Mouse (Mus musculus) gastrocnemius, postnatal 14 days (tissue): ENCODE results near the gene 2310022B05Rik. TPM values are rescaled to one million over a fixed set of nuclear protein-coding genes. Genes with fewer than 3 reads are reported as not detected.

Source experiments
- DNase-seq: peaks from one replicate; pipeline ENCODE4 v3.0.0; 2021; ENCODE audit warnings: mixed read lengths
- intact Hi-C: fragments of 180-260 bp; cut with DNase I; formaldehyde crosslinking; loops from one replicate; pipeline ENCODE4 v1.15.1; 2025; ENCODE audit warnings: low total_unique reads
- total RNA-seq, 2 experiments: library from RNA; stranded (reverse); gene quantifications; 2 replicates each; pipeline ENCODE4 v1.2.3; 2021

2310022B05Rik gene
- total RNA-seq, 2 experiments from 2014 or later = 21.4 to 25.8 TPM

DNA sequence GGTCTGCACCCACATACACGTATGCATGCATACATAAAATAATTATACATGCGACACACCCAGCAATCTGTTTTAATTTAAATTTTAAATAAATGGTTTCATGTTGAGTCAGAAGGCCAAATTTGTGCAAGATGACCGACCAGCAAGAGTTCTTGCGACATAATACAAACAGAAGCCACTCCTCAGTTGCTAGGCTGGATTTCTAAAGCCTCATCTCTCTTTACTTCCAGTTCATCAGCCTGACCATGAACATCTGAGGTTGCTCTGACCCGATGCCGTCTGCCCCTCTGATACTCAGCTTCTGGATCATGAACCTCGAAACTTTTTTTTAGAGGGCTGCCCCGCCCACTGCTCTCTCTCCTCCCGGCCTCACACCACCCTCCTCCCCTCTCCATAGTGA, 44.9 kb downstream of the 2310022B05Rik start:
- DNase-seq = no peak
- intact Hi-C loops = no loop called here

DNA sequence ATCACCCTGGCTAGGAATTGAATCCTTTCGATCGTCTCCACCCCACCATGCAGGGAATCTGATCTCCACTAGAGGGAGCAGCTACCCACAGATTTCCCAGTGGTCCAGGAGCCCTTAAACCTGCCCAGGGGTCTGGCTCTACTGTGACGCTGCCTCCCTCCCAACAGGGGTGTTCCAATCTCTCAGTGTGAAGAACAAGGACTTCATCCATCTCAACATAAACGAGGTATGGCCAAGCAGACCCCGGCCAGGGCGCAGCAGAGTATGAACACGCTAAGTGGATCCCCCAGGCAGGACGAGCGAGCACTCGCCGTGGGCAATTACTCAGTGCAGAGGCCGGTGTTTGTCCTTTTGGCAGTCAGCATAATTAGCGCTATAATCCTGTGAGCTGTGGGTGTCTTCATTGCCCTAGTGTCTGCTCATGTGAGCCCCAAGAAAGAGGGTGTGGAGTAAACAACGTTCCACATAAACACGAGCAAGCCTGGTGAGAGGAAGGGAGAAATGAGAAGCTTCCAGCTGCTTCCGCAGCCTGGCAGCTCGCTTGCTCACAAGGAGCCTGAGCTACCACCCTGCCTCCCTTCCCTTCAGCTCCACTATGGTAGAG, 45.8 kb downstream of the 2310022B05Rik start:
- intact Hi-C loops = loop anchor here (2.0 kb wide), 1 partner anchor 57 kb away; no protein-coding TSS in a partner anchor
- peak; percentile 69 for DNase-seq

DNA sequence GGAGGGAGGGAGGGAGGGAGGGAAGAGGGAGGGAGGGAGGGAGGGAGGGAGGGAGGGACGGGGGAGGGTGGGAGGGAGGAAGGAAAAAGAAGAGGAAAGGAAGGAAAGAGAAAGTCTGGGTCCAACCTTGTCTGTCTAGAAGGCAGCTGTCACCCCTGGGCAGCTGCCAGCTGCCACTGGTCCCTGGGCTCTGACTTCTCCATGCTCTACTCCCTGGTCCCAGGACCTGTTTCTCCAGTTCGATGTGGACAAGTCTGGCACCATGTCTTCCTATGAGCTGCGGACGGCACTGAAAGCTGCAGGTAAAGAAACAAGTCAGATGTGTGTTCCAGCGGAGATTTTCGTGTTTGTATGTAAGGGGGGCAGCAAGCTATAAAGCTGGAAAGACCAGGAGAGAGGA, 48.8 kb downstream of the 2310022B05Rik start:
- intact Hi-C loops = no loop called here
- DNase-seq = no peak

DNA sequence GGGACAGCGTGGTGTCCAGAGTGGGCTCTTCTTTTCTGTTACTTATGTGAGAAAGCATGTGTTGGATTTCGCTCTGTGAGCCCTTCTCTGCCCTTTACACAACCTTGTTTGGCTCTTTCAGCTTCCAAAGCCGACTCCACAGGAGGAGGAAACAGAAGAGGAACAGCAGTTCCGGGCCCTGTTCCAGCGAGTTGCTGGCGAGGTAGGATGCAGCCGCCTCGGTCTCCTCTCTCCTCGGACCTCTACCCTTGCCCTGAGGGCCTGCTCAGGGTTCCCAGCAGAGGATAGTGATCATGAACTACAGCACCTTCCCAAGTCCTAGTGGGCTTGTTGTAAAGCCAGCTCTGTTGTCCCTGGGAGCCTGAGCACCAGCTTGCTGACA, 54.2 kb downstream of the 2310022B05Rik start:
- DNase-seq = no peak
- intact Hi-C loops = no loop called here

DNA sequence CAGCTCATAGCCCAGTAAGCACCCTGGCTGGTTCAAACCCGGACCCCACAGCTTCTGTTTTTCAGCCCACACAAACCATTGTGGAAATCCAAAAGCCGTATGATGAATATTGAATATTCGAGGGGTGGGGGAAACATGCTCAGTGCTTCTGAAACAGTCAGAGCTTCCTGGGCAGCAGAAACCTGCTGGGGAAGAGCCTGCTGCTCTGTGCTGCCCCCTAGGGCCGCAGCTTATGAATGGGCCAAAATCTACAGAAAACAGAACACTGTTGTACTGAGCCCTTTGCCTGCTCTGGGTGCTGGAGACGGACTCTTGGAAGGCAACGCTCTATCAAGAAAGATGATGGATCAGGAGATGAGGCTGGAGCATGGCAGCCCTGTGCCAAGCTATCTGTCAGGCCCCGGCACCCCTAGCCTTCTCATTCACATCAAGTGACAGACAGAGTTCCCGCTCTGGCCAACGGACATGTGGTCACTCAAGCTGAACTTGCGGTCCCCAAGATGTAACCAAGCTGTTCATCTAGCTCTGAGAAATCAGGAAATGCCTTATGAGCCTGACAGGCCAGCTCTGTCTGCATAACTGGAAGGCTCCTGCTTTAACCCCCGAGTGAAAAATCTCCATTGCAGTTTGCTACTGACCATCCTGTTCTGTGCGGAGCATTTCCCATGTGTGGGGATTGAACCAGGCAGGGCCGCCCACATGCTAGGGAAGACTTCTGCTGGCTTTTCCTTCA, 54.8 kb downstream of the 2310022B05Rik start:
- DNase-seq = no peak
- intact Hi-C loops = no loop called here

DNA sequence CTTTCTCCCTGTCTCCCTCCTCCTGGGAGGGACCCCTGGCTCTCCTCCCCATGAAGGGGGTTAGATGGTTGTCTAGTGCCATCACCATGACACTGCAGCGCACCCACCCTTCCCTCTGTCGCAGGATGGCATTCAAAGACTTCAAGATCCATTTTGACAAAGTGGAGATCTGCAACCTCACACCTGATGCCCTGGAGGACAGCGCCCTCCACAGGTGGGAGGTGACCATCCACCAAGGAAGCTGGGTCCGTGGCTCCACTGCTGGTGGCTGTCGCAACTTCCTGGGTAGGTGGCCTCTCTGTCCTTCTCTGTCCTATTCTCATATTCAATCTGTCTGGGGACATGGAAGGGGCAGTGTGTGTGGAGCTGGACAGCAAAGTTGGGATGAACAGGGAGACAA, 59.1 kb downstream of the 2310022B05Rik start:
- intact Hi-C loops = no loop called here
- no peak for DNase-seq

DNA sequence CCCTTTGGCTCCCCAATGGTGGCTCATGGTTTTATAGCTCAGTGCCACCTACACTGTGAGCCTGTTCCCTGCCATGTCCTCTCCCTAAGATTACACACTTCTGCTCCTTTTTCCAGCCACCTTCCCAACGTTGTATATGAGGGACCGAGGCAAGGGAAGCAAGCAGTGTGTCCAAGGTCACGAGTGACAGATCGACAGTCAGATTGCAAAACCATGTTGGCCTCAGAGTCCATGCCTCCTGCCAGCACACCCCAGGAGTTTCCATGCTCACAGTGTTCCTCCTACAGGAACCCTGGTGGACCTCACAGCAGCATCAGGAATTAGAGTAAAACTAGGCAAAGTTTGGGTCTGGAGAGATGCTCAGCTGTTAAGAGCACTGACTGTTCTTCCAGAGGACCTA, 73.8 kb downstream of the 2310022B05Rik start:
- no peak for DNase-seq
- intact Hi-C loops = no loop called here

DNA sequence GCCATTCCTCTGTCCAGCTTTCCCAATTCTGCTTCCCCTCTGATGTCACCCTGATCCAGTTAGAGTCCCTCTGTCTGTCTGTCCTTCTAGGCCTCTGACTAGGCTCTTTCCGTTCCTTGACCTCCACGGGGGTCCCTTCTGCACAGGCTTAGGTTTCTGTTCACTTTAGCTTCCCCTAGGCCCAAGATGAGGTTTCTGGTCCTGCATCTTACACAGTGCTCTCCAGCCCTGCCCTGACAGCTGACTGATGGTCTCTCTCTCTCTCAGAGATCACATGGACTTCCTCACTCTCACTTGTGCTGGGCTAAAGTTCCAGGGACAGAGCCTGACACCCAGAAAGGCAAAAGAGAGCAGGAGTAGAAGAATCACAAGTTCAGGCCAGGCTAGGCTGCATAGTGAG, 76.6 kb downstream of the 2310022B05Rik start:
- DNase-seq = no peak
- intact Hi-C loops = no loop called here

Other genes with a start within 250 kb of the 2310022B05Rik start
- gene Pgbd5, start 223.7 kb downstream of the 2310022B05Rik start, total RNA-seq = under 1 TPM; 0.57 to 0.73 TPM
- gene Cog2, start 142.6 kb downstream of the 2310022B05Rik start, total RNA-seq = 10 to 100 TPM; 18.7 to 19.8 TPM
- gene Agt, start 93.7 kb downstream of the 2310022B05Rik start, total RNA-seq = 10 to 100 TPM; 11.4 to 12.3 TPM
- under 1 TPM in 1 of 2 experiments, not detected in 1; 0.08 TPM for gene Capn9, start 87.3 kb downstream of the 2310022B05Rik start, total RNA-seq
- 10 to 100 TPM; 16.9 to 22.3 TPM for gene Ttc13, start 58.6 kb upstream of the 2310022B05Rik start, total RNA-seq
- 1 to 10 TPM; 2.8 to 3.3 TPM for gene Arv1, start 58.8 kb upstream of the 2310022B05Rik start, total RNA-seq
- under 1 TPM; 0.66 to 1.00 TPM for gene Fam89a, start 88.5 kb upstream of the 2310022B05Rik start, total RNA-seq
- under 1 TPM; 0.07 to 0.18 TPM for gene Trim67, start 129.7 kb upstream of the 2310022B05Rik start, total RNA-seq
- 100 to 1,000 TPM in 1 of 2 experiments, 10 to 100 TPM in 1; 98.0 to 105 TPM for gene Gnpat, start 199.7 kb upstream of the 2310022B05Rik start, total RNA-seq
- gene 2810004N23Rik, start 199.8 kb upstream of the 2310022B05Rik start, total RNA-seq = 10 to 100 TPM; 25.1 to 30.6 TPM
- 1 to 10 TPM; 7.7 to 8.8 TPM for gene Exoc8, start 234.3 kb upstream of the 2310022B05Rik start, total RNA-seq
- gene Sprtn, start 234.5 kb upstream of the 2310022B05Rik start, total RNA-seq = 1 to 10 TPM; 6.6 to 8.8 TPM